Mouse (Mus musculus): ENCODE data around the gene 2210408I21Rik. TPM values are rescaled to one million over a fixed set of nuclear protein-coding genes. Genes with fewer than 3 reads are reported as not detected.

2210408I21Rik gene
- polyA plus RNA-seq, 1 experiment from 2014 or later: 12.0 TPM

DNA sequence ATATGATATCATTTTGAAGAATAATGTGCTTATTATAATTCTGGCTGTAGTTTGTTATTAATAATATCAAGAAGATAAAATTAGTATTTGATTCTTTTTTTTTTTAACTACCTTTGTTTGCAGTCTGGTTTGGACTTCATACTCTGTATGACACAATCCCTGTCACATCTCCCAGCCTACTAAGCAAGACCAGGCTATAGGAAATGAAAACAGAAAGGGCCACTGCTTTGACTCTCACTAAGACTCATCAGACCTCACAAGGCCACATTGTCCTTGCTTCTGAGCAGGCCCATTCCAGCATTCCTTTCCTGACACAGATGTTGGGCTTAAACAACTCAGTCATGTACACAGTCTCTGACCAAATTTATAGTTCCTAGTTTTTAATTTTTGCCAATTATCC is 42.6 kb downstream of the 2210408I21Rik start:
- no peak overlapping the region for H3K4me3 ChIP-seq (ENCODE audit: low read depth, low read length)
- no peak overlapping the region for H3K27ac ChIP-seq (replicated peaks; ENCODE audit: low read depth, low read length)
- no peak overlapping the region for H3K9ac ChIP-seq (ENCODE audit: low read depth, low read length)
- ATAC-seq (ENCODE audit: low read depth) (no peak), DNase-seq (ENCODE audit: low spot score) (no peak)
- H3K4me1 ChIP-seq (ENCODE audit: control insufficient read depth, insufficient read depth, low read length): no peaks in the 10 kb centered on the region
- H3K36me3 ChIP-seq (ENCODE audit: control insufficient read depth, insufficient read depth, low read length): 0 out of 2 replicates have a peak, but pooled peaks cover 3% of the 10 kb centered on the region
- H3K9me3 ChIP-seq (ENCODE audit: control insufficient read depth, low read length): no peaks in the 10 kb centered on the region
- H3K4me2 ChIP-seq (ENCODE audit: low read depth, low read length): no peak overlapping the region
- H3K27me3 ChIP-seq (replicated peaks; ENCODE audit: control insufficient read depth, insufficient read depth, low read length): no peaks in the 10 kb centered on the region

- Histone ChIP-seq H3K27ac (replicated peaks; ENCODE audit: low read depth, low read length) (no peak overlapping the region), H3K27me3 (replicated peaks; ENCODE audit: control insufficient read depth, insufficient read depth, low read length) (no peaks in the 10 kb centered on the region), H3K9me3 (ENCODE audit: control insufficient read depth, low read length) (no peaks in the 10 kb centered on the region), H3K4me3 (ENCODE audit: low read depth, low read length) (no peak overlapping the region), H3K4me1 (ENCODE audit: control insufficient read depth, insufficient read depth, low read length) (no peaks in the 10 kb centered on the region), H3K36me3 (ENCODE audit: control insufficient read depth, insufficient read depth, low read length) (0 out of 2 replicates have a peak, but pooled peaks cover 5% of the 10 kb centered on the region), H3K9ac (ENCODE audit: low read depth, low read length) (no peak overlapping the region), H3K4me2 (ENCODE audit: low read depth, low read length) (no peak overlapping the region)
- 90% methylated on average over 8 of the region's 8 CpGs for WGBS
- DNase-seq (ENCODE audit: low spot score) (no peak), ATAC-seq (ENCODE audit: low read depth) (no peak)
Observed at GRCm38 (mm10) chr13:77190606-77191005, 55.3 kb downstream of the 2210408I21Rik start.

- 0 out of 2 replicates have a peak, but pooled peaks cover 5% of the 10 kb centered on the region for H3K36me3 ChIP-seq (ENCODE audit: control insufficient read depth, insufficient read depth, low read length)
- ATAC-seq (ENCODE audit: low read depth) (no peak), DNase-seq (ENCODE audit: low spot score) (no peak)
- no peak overlapping the region for H3K4me2 ChIP-seq (ENCODE audit: low read depth, low read length)
- H3K27me3 ChIP-seq (replicated peaks; ENCODE audit: control insufficient read depth, insufficient read depth, low read length): no peaks in the 10 kb centered on the region
- no peak overlapping the region for H3K27ac ChIP-seq (replicated peaks; ENCODE audit: low read depth, low read length)
- WGBS: 75% methylated on average over 2 of the region's 2 CpGs
- H3K4me3 ChIP-seq (ENCODE audit: low read depth, low read length): no peak overlapping the region
- H3K9me3 ChIP-seq (ENCODE audit: control insufficient read depth, low read length): no peaks in the 10 kb centered on the region
- no peaks in the 10 kb centered on the region for H3K4me1 ChIP-seq (ENCODE audit: control insufficient read depth, insufficient read depth, low read length)
- no peak overlapping the region for H3K9ac ChIP-seq (ENCODE audit: low read depth, low read length)
Observed at GRCm38 (mm10) chr13:77192201-77192600, 56.9 kb downstream of the 2210408I21Rik start.

GRCm38 (mm10) chr13:77208764-77209418 is 73.6 kb downstream of the 2210408I21Rik start:
- no peaks in the 10 kb centered on the region for H3K4me1 ChIP-seq (ENCODE audit: control insufficient read depth, insufficient read depth, low read length)
- no peaks in the 10 kb centered on the region for H3K9me3 ChIP-seq (ENCODE audit: control insufficient read depth, low read length)
- H3K4me2 ChIP-seq (ENCODE audit: low read depth, low read length): no peak overlapping the region
- DNase-seq (ENCODE audit: low spot score): peak; percentile 12
- no peak overlapping the region for H3K9ac ChIP-seq (ENCODE audit: low read depth, low read length)
- H3K27ac ChIP-seq (replicated peaks; ENCODE audit: low read depth, low read length): no peak overlapping the region
- no peaks in the 10 kb centered on the region for H3K36me3 ChIP-seq (ENCODE audit: control insufficient read depth, insufficient read depth, low read length)
- H3K27me3 ChIP-seq (replicated peaks; ENCODE audit: control insufficient read depth, insufficient read depth, low read length): no peaks in the 10 kb centered on the region
- peak; percentile 85; the same call in 1 of the 2 replicates for ATAC-seq (ENCODE audit: low read depth)
- 58% methylated on average over 7 of the region's 7 CpGs for WGBS
- H3K4me3 ChIP-seq (ENCODE audit: low read depth, low read length): no peak overlapping the region

- H3K4me1 ChIP-seq (ENCODE audit: control insufficient read depth, insufficient read depth, low read length): no peaks in the 10 kb centered on the region
- no peak overlapping the region for H3K4me2 ChIP-seq (ENCODE audit: low read depth, low read length)
- no peak overlapping the region for H3K4me3 ChIP-seq (ENCODE audit: low read depth, low read length)
- DNase-seq (ENCODE audit: low spot score): no peak
- H3K27ac ChIP-seq (replicated peaks; ENCODE audit: low read depth, low read length): no peak overlapping the region
- H3K9me3 ChIP-seq (ENCODE audit: control insufficient read depth, low read length): no peaks in the 10 kb centered on the region
- ATAC-seq (ENCODE audit: low read depth): no peak
- H3K27me3 ChIP-seq (replicated peaks; ENCODE audit: control insufficient read depth, insufficient read depth, low read length): no peaks in the 10 kb centered on the region
- H3K36me3 ChIP-seq (ENCODE audit: control insufficient read depth, insufficient read depth, low read length): no peaks in the 10 kb centered on the region
- H3K9ac ChIP-seq (ENCODE audit: low read depth, low read length): no peak overlapping the region
Observed at GRCm38 (mm10) chr13:77213196-77213595, 77.9 kb downstream of the 2210408I21Rik start.

DNA sequence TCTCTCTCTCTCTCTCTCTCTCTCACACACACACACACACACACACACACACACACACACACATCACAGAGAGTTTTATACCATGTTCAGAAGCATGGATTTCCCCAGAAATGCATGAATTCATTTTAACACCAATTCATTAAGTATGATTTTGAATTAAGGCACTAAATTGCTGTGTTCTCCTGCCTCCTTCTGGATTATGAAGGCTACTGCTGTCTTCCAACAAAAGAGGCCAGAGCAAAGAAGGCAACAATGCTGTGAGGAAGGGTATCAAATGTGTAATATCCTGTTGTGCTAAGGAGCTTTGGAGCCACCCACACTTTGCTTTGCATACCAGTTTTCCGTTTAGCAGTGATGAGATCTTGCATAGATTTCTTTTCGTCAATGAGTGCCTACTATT is 80.1 kb downstream of the 2210408I21Rik start:
- H3K27ac ChIP-seq (replicated peaks; ENCODE audit: low read depth, low read length): no peak overlapping the region
- H3K36me3 ChIP-seq (ENCODE audit: control insufficient read depth, insufficient read depth, low read length): no peaks in the 10 kb centered on the region
- no peak overlapping the region for H3K4me2 ChIP-seq (ENCODE audit: low read depth, low read length)
- H3K4me1 ChIP-seq (ENCODE audit: control insufficient read depth, insufficient read depth, low read length): no peaks in the 10 kb centered on the region
- 83% methylated on average over 2 of the region's 2 CpGs for WGBS
- H3K9me3 ChIP-seq (ENCODE audit: control insufficient read depth, low read length): no peaks in the 10 kb centered on the region
- DNase-seq (ENCODE audit: low spot score) (no peak), ATAC-seq (ENCODE audit: low read depth) (no peak)
- no peak overlapping the region for H3K9ac ChIP-seq (ENCODE audit: low read depth, low read length)
- no peak overlapping the region for H3K4me3 ChIP-seq (ENCODE audit: low read depth, low read length)
- no peaks in the 10 kb centered on the region for H3K27me3 ChIP-seq (replicated peaks; ENCODE audit: control insufficient read depth, insufficient read depth, low read length)

DNA sequence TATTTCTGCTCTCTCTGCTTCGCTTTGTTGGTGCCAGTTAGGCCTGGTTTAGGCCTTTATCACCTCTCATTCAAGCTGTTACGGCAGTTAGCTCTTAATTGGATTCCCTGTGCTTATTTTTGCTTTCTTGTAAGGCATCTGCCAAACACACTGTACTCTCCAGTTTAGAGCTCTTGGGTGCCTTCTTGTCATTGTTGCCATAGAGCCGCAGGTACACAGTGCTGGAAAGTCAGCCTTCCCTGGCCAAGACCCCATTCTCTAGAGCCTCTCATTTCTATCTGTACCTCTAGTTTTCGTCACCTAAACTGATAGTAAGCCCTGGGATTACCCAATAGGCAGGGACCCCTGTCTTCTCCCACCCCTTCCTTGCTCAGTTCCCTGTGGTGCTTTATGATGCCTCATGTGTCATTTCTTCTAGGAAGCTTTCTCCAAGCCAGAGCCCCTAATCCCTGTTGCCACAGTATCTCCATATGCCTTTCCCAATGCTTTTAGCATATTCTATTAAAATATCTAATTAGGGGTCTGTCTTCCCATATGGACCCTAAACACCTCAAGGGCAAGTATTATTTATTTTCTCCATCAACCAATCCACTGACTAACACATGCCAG is 82.4 kb downstream of the 2210408I21Rik start:
- WGBS: 81% methylated on average over 4 of the region's 4 CpGs
- Histone ChIP-seq H3K27ac (replicated peaks; ENCODE audit: low read depth, low read length) (no peak overlapping the region), H3K27me3 (replicated peaks; ENCODE audit: control insufficient read depth, insufficient read depth, low read length) (no peaks in the 10 kb centered on the region), H3K4me1 (ENCODE audit: control insufficient read depth, insufficient read depth, low read length) (no peaks in the 10 kb centered on the region), H3K9ac (ENCODE audit: low read depth, low read length) (no peak overlapping the region), H3K9me3 (ENCODE audit: control insufficient read depth, low read length) (no peaks in the 10 kb centered on the region), H3K4me2 (ENCODE audit: low read depth, low read length) (no peak overlapping the region), H3K36me3 (ENCODE audit: control insufficient read depth, insufficient read depth, low read length) (no peaks in the 10 kb centered on the region), H3K4me3 (ENCODE audit: low read depth, low read length) (no peak overlapping the region)
- ATAC-seq (ENCODE audit: low read depth): no peak
- DNase-seq (ENCODE audit: low spot score): no peak

- no peak overlapping the region for H3K9ac ChIP-seq (ENCODE audit: low read depth, low read length)
- 84% methylated on average over 2 of the region's 2 CpGs for WGBS
- H3K9me3 ChIP-seq (ENCODE audit: control insufficient read depth, low read length): no peaks in the 10 kb centered on the region
- ATAC-seq (ENCODE audit: low read depth) (no peak), DNase-seq (ENCODE audit: low spot score) (no peak)
- H3K4me1 ChIP-seq (ENCODE audit: control insufficient read depth, insufficient read depth, low read length): no peaks in the 10 kb centered on the region
- no peaks in the 10 kb centered on the region for H3K36me3 ChIP-seq (ENCODE audit: control insufficient read depth, insufficient read depth, low read length)
- H3K27ac ChIP-seq (replicated peaks; ENCODE audit: low read depth, low read length): no peak overlapping the region
- H3K4me3 ChIP-seq (ENCODE audit: low read depth, low read length): no peak overlapping the region
- H3K27me3 ChIP-seq (replicated peaks; ENCODE audit: control insufficient read depth, insufficient read depth, low read length): no peaks in the 10 kb centered on the region
- H3K4me2 ChIP-seq (ENCODE audit: low read depth, low read length): no peak overlapping the region
Observed at GRCm38 (mm10) chr13:77221072-77221471, 85.7 kb downstream of the 2210408I21Rik start.

GRCm38 (mm10) chr13:77256541-77256940 is 121.2 kb downstream of the 2210408I21Rik start:
- Histone ChIP-seq H3K4me1 (ENCODE audit: control insufficient read depth, insufficient read depth, low read length) (no peaks in the 10 kb centered on the region), H3K27me3 (replicated peaks; ENCODE audit: control insufficient read depth, insufficient read depth, low read length) (no peaks in the 10 kb centered on the region), H3K4me2 (ENCODE audit: low read depth, low read length) (no peak overlapping the region), H3K9me3 (ENCODE audit: control insufficient read depth, low read length) (no peaks in the 10 kb centered on the region), H3K27ac (replicated peaks; ENCODE audit: low read depth, low read length) (no peak overlapping the region), H3K4me3 (ENCODE audit: low read depth, low read length) (no peak overlapping the region), H3K9ac (ENCODE audit: low read depth, low read length) (no peak overlapping the region), H3K36me3 (ENCODE audit: control insufficient read depth, insufficient read depth, low read length) (no peaks in the 10 kb centered on the region)
- 88% methylated on average over 6 of the region's 6 CpGs for WGBS
- DNase-seq (ENCODE audit: low spot score): no peak
- no peak for ATAC-seq (ENCODE audit: low read depth)
